Mouse (Mus musculus): ENCODE measurements at regions not wholly inside any gene's neighbourhood (a gene's known extent, or its start where the extent isn't known, plus 50 kb on each side); places are given as distances from the start of the nearest gene placed in this dataset.

DNA sequence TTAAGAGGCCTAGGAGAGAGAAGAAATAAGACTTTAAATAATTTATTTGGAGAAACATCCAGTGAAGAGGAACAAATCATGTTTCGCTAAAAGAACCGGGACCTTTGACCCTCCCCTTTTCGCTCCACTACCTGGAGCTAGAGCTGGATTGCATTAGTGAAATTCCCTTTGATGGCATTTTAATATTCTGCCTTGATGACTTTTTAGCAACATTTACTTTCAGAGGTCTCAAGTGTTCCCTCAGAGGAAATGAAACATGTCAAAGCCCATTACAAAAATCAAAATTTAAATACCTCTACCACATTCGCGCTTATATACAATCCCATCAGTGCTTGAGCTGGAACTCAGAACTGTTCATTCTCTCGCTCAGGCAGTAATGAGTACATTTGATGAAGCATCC lies 297.0 kb upstream of the Gm10295 start:
- no peaks in the 10 kb centered on the region for H3K9me3 ChIP-seq (ENCODE audit: control insufficient read depth, low read length)
- H3K9ac ChIP-seq, result no peak overlapping the region
- ATAC-seq (ENCODE audit: low FRiP score), result no peak
- no peaks in the 10 kb centered on the region for H3K27me3 ChIP-seq (ENCODE audit: control insufficient read depth, insufficient read depth, low read length)
- H3K27ac ChIP-seq, result no peak overlapping the region
- DNase-seq (ENCODE audit: low spot score), result no peak
- H3K4me3 ChIP-seq (replicated peaks; ENCODE audit: low read length), result no peak overlapping the region
- H3K4me1 ChIP-seq (replicated peaks; ENCODE audit: control insufficient read depth, insufficient read depth, low read length), result 0 out of 2 replicates have a peak, but pooled peaks cover 2% of the 10 kb centered on the region
- H3K4me2 ChIP-seq (replicated peaks), result no peak overlapping the region
- no peaks in the 10 kb centered on the region for H3K36me3 ChIP-seq (replicated peaks; ENCODE audit: control insufficient read depth, insufficient read depth)
- WGBS, result 70% methylated on average over 6 of the region's 6 CpGs

- no peak overlapping the region for H3K4me2 ChIP-seq (replicated peaks)
- H3K27ac ChIP-seq, result no peak overlapping the region
- H3K4me3 ChIP-seq (replicated peaks; ENCODE audit: low read length), result no peak overlapping the region
- H3K9me3 ChIP-seq (ENCODE audit: control insufficient read depth, low read length), result no peaks in the 10 kb centered on the region
- no peaks in the 10 kb centered on the region for H3K27me3 ChIP-seq (ENCODE audit: control insufficient read depth, insufficient read depth, low read length)
- DNase-seq (ENCODE audit: low spot score) (no peak), ATAC-seq (ENCODE audit: low FRiP score) (no peak)
- 96% methylated on average over 3 of the region's 3 CpGs for WGBS
- no peaks in the 10 kb centered on the region for H3K36me3 ChIP-seq (replicated peaks; ENCODE audit: control insufficient read depth, insufficient read depth)
- no peak overlapping the region for H3K9ac ChIP-seq
- 0 out of 2 replicates have a peak, but pooled peaks cover 2% of the 10 kb centered on the region for H3K4me1 ChIP-seq (replicated peaks; ENCODE audit: control insufficient read depth, insufficient read depth, low read length)
Measured at GRCm38 (mm10) chr7:71646944-71647343, 295.7 kb upstream of the Gm10295 start.

DNA sequence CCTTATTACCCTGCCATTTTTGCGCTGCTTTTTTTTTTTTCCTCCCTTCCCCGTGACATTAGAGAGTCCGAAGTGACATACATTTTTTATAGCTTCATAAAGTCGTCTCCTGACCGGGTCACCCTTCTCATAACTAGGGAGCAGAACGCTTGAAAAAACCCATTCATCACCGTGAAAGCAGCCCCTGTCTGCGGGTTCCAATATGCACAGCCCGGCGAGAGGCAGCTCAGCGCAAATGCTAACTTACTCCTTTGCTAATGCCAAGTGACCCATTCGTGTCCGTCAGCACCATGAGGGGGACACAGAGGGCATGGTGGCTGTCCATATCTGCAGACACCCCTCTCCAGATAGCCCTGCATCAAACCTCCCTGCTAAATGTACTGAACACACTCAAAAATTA lies 271.8 kb upstream of the Gm10295 start:
- Histone ChIP-seq H3K9me3 (ENCODE audit: control insufficient read depth, low read length) (no peaks in the 10 kb centered on the region), H3K4me1 (replicated peaks; ENCODE audit: control insufficient read depth, insufficient read depth, low read length) (no peaks in the 10 kb centered on the region; the same call in 1 of the 2 replicates), H3K4me2 (replicated peaks) (peak overlapping the region; percentile 38), H3K27me3 (ENCODE audit: control insufficient read depth, insufficient read depth, low read length) (no peaks in the 10 kb centered on the region), H3K9ac (no peak overlapping the region), H3K27ac (no peak overlapping the region), H3K4me3 (replicated peaks; ENCODE audit: low read length) (0 out of 2 replicates have a peak overlapping the region, but pooled peaks have one; percentile 10), H3K36me3 (replicated peaks; ENCODE audit: control insufficient read depth, insufficient read depth) (no peaks in the 10 kb centered on the region)
- ATAC-seq (ENCODE audit: low FRiP score) (no peak; the same call in 1 of the 2 replicates), DNase-seq (ENCODE audit: low spot score) (no peak)
- 12% methylated on average over 13 of the region's 13 CpGs for WGBS

GRCm38 (mm10) chr7:71603159-71603558 lies 251.9 kb upstream of the Gm10295 start:
- no peaks in the 10 kb centered on the region for H3K4me1 ChIP-seq (replicated peaks; ENCODE audit: control insufficient read depth, insufficient read depth, low read length)
- no peaks in the 10 kb centered on the region for H3K9me3 ChIP-seq (ENCODE audit: control insufficient read depth, low read length)
- H3K36me3 ChIP-seq (replicated peaks; ENCODE audit: control insufficient read depth, insufficient read depth), result no peaks in the 10 kb centered on the region
- ATAC-seq (ENCODE audit: low FRiP score) (no peak), DNase-seq (ENCODE audit: low spot score) (no peak)
- H3K4me2 ChIP-seq (replicated peaks), result no peak overlapping the region
- H3K9ac ChIP-seq, result no peak overlapping the region
- no peak overlapping the region for H3K4me3 ChIP-seq (replicated peaks; ENCODE audit: low read length)
- no peak overlapping the region for H3K27ac ChIP-seq
- no peaks in the 10 kb centered on the region for H3K27me3 ChIP-seq (ENCODE audit: control insufficient read depth, insufficient read depth, low read length)
- 51% methylated on average over 2 of the region's 2 CpGs for WGBS

DNA sequence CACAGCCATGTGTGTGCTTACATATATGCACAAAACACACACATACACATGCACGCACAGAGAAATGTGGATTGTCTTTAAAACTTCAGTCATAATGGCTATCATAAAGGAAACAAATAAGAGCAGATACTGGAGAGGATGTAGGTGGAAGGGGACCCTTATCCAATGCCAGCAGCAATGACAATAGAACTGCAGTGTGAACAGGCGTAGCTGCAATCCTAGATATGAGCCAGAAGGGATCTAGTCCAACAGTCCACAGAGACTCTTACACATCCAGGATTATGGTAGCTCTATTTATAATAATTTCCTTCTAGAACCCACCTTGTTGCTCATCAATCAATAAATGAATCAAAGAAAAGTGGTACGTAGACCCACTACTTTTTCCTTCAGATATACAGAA lies 245.5 kb upstream of the Gm10295 start:
- Histone ChIP-seq H3K4me2 (replicated peaks) (no peak overlapping the region), H3K27me3 (ENCODE audit: control insufficient read depth, insufficient read depth, low read length) (no peaks in the 10 kb centered on the region), H3K27ac (no peak overlapping the region), H3K36me3 (replicated peaks; ENCODE audit: control insufficient read depth, insufficient read depth) (no peaks in the 10 kb centered on the region), H3K9me3 (ENCODE audit: control insufficient read depth, low read length) (no peaks in the 10 kb centered on the region), H3K9ac (no peak overlapping the region), H3K4me1 (replicated peaks; ENCODE audit: control insufficient read depth, insufficient read depth, low read length) (no peaks in the 10 kb centered on the region), H3K4me3 (replicated peaks; ENCODE audit: low read length) (no peak overlapping the region)
- DNase-seq (ENCODE audit: low spot score) (no peak), ATAC-seq (ENCODE audit: low FRiP score) (no peak)
- 95% methylated on average over 3 of the region's 3 CpGs for WGBS

- no peak overlapping the region for H3K4me2 ChIP-seq (replicated peaks)
- H3K27me3 ChIP-seq (ENCODE audit: control insufficient read depth, insufficient read depth, low read length), result no peaks in the 10 kb centered on the region
- H3K9ac ChIP-seq, result no peak overlapping the region
- ATAC-seq (ENCODE audit: low FRiP score) (no peak), DNase-seq (ENCODE audit: low spot score) (no peak)
- no peak overlapping the region for H3K4me3 ChIP-seq (replicated peaks; ENCODE audit: low read length)
- no peaks in the 10 kb centered on the region for H3K9me3 ChIP-seq (ENCODE audit: control insufficient read depth, low read length)
- no peaks in the 10 kb centered on the region for H3K4me1 ChIP-seq (replicated peaks; ENCODE audit: control insufficient read depth, insufficient read depth, low read length)
- no peak overlapping the region for H3K27ac ChIP-seq
- WGBS, result 83% methylated on average over 5 of the region's 5 CpGs
- H3K36me3 ChIP-seq (replicated peaks; ENCODE audit: control insufficient read depth, insufficient read depth), result no peaks in the 10 kb centered on the region
Measured at GRCm38 (mm10) chr7:71587626-71588025, 236.3 kb upstream of the Gm10295 start.

DNA sequence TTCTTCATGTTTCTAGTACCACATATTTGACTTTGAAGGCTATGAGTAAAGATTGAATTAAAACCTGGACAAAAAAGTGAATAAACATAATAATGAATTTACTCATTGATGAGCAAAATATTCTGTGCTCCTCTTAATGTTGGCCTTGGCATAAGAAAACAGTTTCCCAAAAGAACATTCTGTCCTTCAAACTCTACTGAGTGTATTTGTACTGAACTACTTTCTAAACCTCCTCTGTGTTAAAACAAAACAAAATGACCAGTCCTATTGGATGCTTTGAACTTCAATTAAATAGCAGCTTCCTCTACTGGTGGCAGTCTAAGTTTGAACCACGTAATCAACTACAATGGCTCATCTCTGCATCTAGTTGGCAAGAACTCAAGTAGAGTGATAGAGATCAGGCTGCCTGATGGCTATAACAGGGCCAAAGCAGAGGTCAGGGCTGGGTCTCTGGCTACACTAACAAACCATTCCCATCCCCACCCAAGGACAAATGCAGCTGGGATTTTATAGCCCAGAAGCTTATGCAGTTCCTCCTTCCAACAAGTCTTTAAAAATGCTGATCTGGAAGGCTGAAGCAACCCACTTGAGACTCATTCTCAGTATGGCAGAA lies 232.3 kb upstream of the Gm10295 start:
- H3K27ac ChIP-seq, result no peak overlapping the region
- H3K27me3 ChIP-seq (ENCODE audit: control insufficient read depth, insufficient read depth, low read length), result no peaks in the 10 kb centered on the region
- WGBS, result 55% methylated on average over 1 of the region's 1 CpGs
- no peak for ATAC-seq (ENCODE audit: low FRiP score)
- DNase-seq (ENCODE audit: low spot score), result no peak
- H3K9ac ChIP-seq, result no peak overlapping the region
- H3K4me2 ChIP-seq (replicated peaks), result no peak overlapping the region
- no peak overlapping the region for H3K4me3 ChIP-seq (replicated peaks; ENCODE audit: low read length)
- no peaks in the 10 kb centered on the region for H3K9me3 ChIP-seq (ENCODE audit: control insufficient read depth, low read length)
- H3K4me1 ChIP-seq (replicated peaks; ENCODE audit: control insufficient read depth, insufficient read depth, low read length), result no peaks in the 10 kb centered on the region
- H3K36me3 ChIP-seq (replicated peaks; ENCODE audit: control insufficient read depth, insufficient read depth), result no peaks in the 10 kb centered on the region

DNA sequence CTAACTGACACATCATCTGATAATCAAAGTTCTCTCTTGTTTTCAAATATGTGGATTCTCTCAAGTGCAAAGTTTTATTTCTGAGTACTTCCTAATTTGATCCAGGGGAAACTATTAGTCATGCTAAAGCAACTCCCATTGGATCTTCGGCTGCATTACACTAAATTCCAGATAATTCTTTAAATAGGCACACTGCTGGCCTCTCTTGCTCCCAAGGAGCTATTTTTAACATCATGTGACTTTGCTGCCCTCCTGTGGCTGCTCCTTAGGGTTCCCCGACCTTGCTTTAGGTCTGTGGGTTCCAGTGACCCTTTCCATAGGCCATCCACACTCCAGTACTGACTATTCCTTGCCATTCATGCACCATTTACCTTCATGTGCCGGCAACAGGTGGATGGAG lies 230.5 kb upstream of the Gm10295 start:
- H3K27me3 ChIP-seq (ENCODE audit: control insufficient read depth, insufficient read depth, low read length), result no peaks in the 10 kb centered on the region
- no peaks in the 10 kb centered on the region for H3K36me3 ChIP-seq (replicated peaks; ENCODE audit: control insufficient read depth, insufficient read depth)
- no peak overlapping the region for H3K9ac ChIP-seq
- H3K4me3 ChIP-seq (replicated peaks; ENCODE audit: low read length), result no peak overlapping the region
- no peak overlapping the region for H3K27ac ChIP-seq
- H3K4me2 ChIP-seq (replicated peaks), result no peak overlapping the region
- DNase-seq (ENCODE audit: low spot score) (peak; percentile 27), ATAC-seq (ENCODE audit: low FRiP score) (no peak)
- no peaks in the 10 kb centered on the region for H3K9me3 ChIP-seq (ENCODE audit: control insufficient read depth, low read length)
- no peaks in the 10 kb centered on the region for H3K4me1 ChIP-seq (replicated peaks; ENCODE audit: control insufficient read depth, insufficient read depth, low read length)
- 31% methylated on average over 3 of the region's 3 CpGs for WGBS

GRCm38 (mm10) chr7:71560296-71560936 lies 209.1 kb upstream of the Gm10295 start:
- WGBS, result 70% methylated on average over 2 of the region's 2 CpGs
- DNase-seq (ENCODE audit: low spot score), result peak; percentile 22
- no peaks in the 10 kb centered on the region for H3K4me1 ChIP-seq (replicated peaks; ENCODE audit: control insufficient read depth, insufficient read depth, low read length)

More at GRCm38 (mm10) chr7:71560296-71560936, 209.1 kb upstream of the Gm10295 start:
- Histone ChIP-seq H3K4me2 (replicated peaks) (no peak overlapping the region), H3K27ac (no peak overlapping the region), H3K4me3 (replicated peaks; ENCODE audit: low read length) (no peak overlapping the region), H3K36me3 (replicated peaks; ENCODE audit: control insufficient read depth, insufficient read depth) (no peaks in the 10 kb centered on the region), H3K9me3 (ENCODE audit: control insufficient read depth, low read length) (no peaks in the 10 kb centered on the region), H3K27me3 (ENCODE audit: control insufficient read depth, insufficient read depth, low read length) (no peaks in the 10 kb centered on the region), H3K9ac (no peak overlapping the region)
- ATAC-seq (ENCODE audit: low FRiP score), result no peak
